8 mouse cellular contexts compared by ENCODE assay signal in genomic region chr11:101687351-101688301, GRCm38 (mm10). TPM values are rescaled to one million over a fixed set of nuclear protein-coding genes. Genes with fewer than 3 reads are reported as not detected.
DNase-seq lines count a peak whose midpoint lies in the region; ATAC-seq and TF ChIP-seq lines count a peak whose summit lies in the region.

No protein-coding gene starts in this region.

- no peak overlapping the region for H3K27ac ChIP-seq in kidney, adult 2 months (ENCODE audit: insufficient read depth, low read depth, low read length)
- H3K27ac ChIP-seq in embryonic facial prominence, embryonic 10.5 days (replicated peaks): peak overlapping the region; percentile 48; the same call in 1 of the 2 replicates
- peak overlapping the region; percentile 21 for H3K27ac ChIP-seq in heart, adult 2 months
- H3K27ac ChIP-seq in lung, embryonic 16.5 days (ENCODE audit: low read length): peak overlapping the region; percentile 38
- peak overlapping the region; percentile 90 for H3K27ac ChIP-seq in stomach, embryonic 16.5 days (ENCODE audit: low read length)

- H3K79me2 ChIP-seq in heart, adult 2 months (replicated peaks; ENCODE audit: control insufficient read depth, insufficient read depth, low read length): no peaks in the 10 kb centered on the region

- ATAC-seq in lung, embryonic 16.5 days (ENCODE audit: low read depth): peak; percentile 87
- peak; percentile 91 for ATAC-seq in stomach, embryonic 16.5 days (ENCODE audit: insufficient read depth, low FRiP score)

- TF ChIP-seq POLR2A in kidney, adult 2 months (IDR thresholded peaks at IDR 0.05; ENCODE audit: low read depth, low read length): no peak
- TF ChIP-seq POLR2A in heart, adult 2 months (IDR thresholded peaks at IDR 0.05; ENCODE audit: insufficient read depth, low read depth, low read length): no peak

- no peaks in the 10 kb centered on the region for H3K36me3 ChIP-seq in kidney, adult 2 months (ENCODE audit: control insufficient read depth, insufficient read depth, low read length)
- no peaks in the 10 kb centered on the region for H3K36me3 ChIP-seq in embryonic facial prominence, embryonic 10.5 days (replicated peaks)
- no peaks in the 10 kb centered on the region for H3K36me3 ChIP-seq in heart, adult 2 months (ENCODE audit: control insufficient read depth, insufficient read depth, low read length)
- H3K36me3 ChIP-seq in lung, embryonic 16.5 days (ENCODE audit: control insufficient read depth, insufficient read depth, low read length): no peaks in the 10 kb centered on the region
- H3K36me3 ChIP-seq in stomach, embryonic 16.5 days (ENCODE audit: control insufficient read depth, insufficient read depth, low read length): no peaks in the 10 kb centered on the region

- 47% methylated on average over 13 of the region's 13 CpGs for WGBS in kidney, adult 2 months
- WGBS in embryonic facial prominence, embryonic 10.5 days: 67% methylated on average over 13 of the region's 13 CpGs
- WGBS in heart, adult 2 months: 19% methylated on average over 13 of the region's 13 CpGs
- WGBS in lung, embryonic 16.5 days: 36% methylated on average over 13 of the region's 13 CpGs
- WGBS in stomach, embryonic 16.5 days: 34% methylated on average over 13 of the region's 13 CpGs

- intact Hi-C loops in heart, adult 2 months (cut with DNase I): no loop called here

- peak; percentile 46 for DNase-seq in kidney, adult 2 months
- DNase-seq in kidney, adult 18-20 months: no peak
- no peak for DNase-seq in embryonic facial prominence, embryonic 10.5 days (ENCODE audit: low spot score)
- DNase-seq in heart, adult 2 months: peak; percentile 63 to 77
- DNase-seq in kidney, postnatal 14 days: peak; percentile 57
- no peak for DNase-seq in thymus, postnatal 4 days

- H3K4me2 ChIP-seq in lung, embryonic 16.5 days (ENCODE audit: low read depth, low read length): peak overlapping the region; percentile 17
- peak overlapping the region; percentile 28 for H3K4me2 ChIP-seq in stomach, embryonic 16.5 days (ENCODE audit: low read depth, low read length)

- no peaks in the 10 kb centered on the region for H3K4me1 ChIP-seq in kidney, adult 2 months (ENCODE audit: control insufficient read depth, insufficient read depth, low read length)
- peaks cover 24% of the 10 kb centered on the region for H3K4me1 ChIP-seq in embryonic facial prominence, embryonic 10.5 days
- H3K4me1 ChIP-seq in heart, adult 2 months (ENCODE audit: control insufficient read depth, insufficient read depth, low read length): peaks cover 10% of the 10 kb centered on the region
- H3K4me1 ChIP-seq in lung, embryonic 16.5 days (replicated peaks; ENCODE audit: control insufficient read depth, insufficient read depth, low read length): peaks cover 11% of the 10 kb centered on the region; the same call in 1 of the 2 replicates
- peaks cover 12% of the 10 kb centered on the region; the same call in 1 of the 2 replicates for H3K4me1 ChIP-seq in stomach, embryonic 16.5 days (ENCODE audit: control insufficient read depth, insufficient read depth, low read length)

- no peaks in the 10 kb centered on the region for H3K27me3 ChIP-seq in kidney, adult 2 months (replicated peaks; ENCODE audit: control insufficient read depth, insufficient read depth, low read length)
- no peaks in the 10 kb centered on the region for H3K27me3 ChIP-seq in embryonic facial prominence, embryonic 10.5 days (replicated peaks; ENCODE audit: low read depth, poor library complexity, severe bottlenecking)
- H3K27me3 ChIP-seq in heart, adult 2 months (ENCODE audit: control insufficient read depth, insufficient read depth, low read length): no peaks in the 10 kb centered on the region
- no peaks in the 10 kb centered on the region for H3K27me3 ChIP-seq in lung, embryonic 16.5 days (ENCODE audit: control insufficient read depth, insufficient read depth, low read depth, low read length)
- no peaks in the 10 kb centered on the region for H3K27me3 ChIP-seq in stomach, embryonic 16.5 days (ENCODE audit: control insufficient read depth, insufficient read depth, low read length)

- no peaks in the 10 kb centered on the region for H3K9me3 ChIP-seq in embryonic facial prominence, embryonic 10.5 days
- H3K9me3 ChIP-seq in lung, embryonic 16.5 days (ENCODE audit: control insufficient read depth, low read length): no peaks in the 10 kb centered on the region
- H3K9me3 ChIP-seq in stomach, embryonic 16.5 days (replicated peaks; ENCODE audit: control insufficient read depth, low read length): no peaks in the 10 kb centered on the region

- TF ChIP-seq EP300 in heart, adult 2 months (IDR thresholded peaks at IDR 0.05; ENCODE audit: insufficient read depth, low read depth, low read length): peak; percentile 64; the same call in 1 of the 2 replicates

- no peak for TF ChIP-seq CTCF in kidney, adult 2 months (conservative IDR thresholded peaks at IDR 0.05; ENCODE audit: insufficient read depth, insufficient read length, low read depth, low read length)
- TF ChIP-seq CTCF in heart, adult 2 months (IDR thresholded peaks at IDR 0.05): no peak

- H3K9ac ChIP-seq in heart, adult 2 months (ENCODE audit: low read depth, low read length): no peak overlapping the region
- 0 out of 2 replicates have a peak overlapping the region, but pooled peaks have one; percentile 39 for H3K9ac ChIP-seq in lung, embryonic 16.5 days (ENCODE audit: low read length)
- peak overlapping the region; percentile 47; the same call in 1 of the 2 replicates for H3K9ac ChIP-seq in stomach, embryonic 16.5 days (ENCODE audit: low read length)

- no peak overlapping the region for H3K4me3 ChIP-seq in kidney, adult 2 months (ENCODE audit: insufficient read depth, low read depth, low read length)
- H3K4me3 ChIP-seq in embryonic facial prominence, embryonic 10.5 days: no peak overlapping the region
- H3K4me3 ChIP-seq in heart, adult 2 months: no peak overlapping the region
- no peak overlapping the region for H3K4me3 ChIP-seq in lung, embryonic 16.5 days (ENCODE audit: low read length)
- H3K4me3 ChIP-seq in stomach, embryonic 16.5 days (replicated peaks; ENCODE audit: low read length): no peak overlapping the region

RNA-seq across cellular contexts. Expression of gene Arl4d, which starts 22.3 kb away (rescaled TPM):
- 23.1 and 27.2 TPM in 2 replicates for polyA plus RNA-seq in kidney, adult 2 months (2012; rRNA removed)
- polyA plus RNA-seq in embryonic facial prominence, embryonic 10.5 days (2016; fragmentation: Nextera tagmentation; extraction: Ambion mirVana): 3.3 and 5.1 TPM in 2 replicates
- 10 to 100 TPM; 18.9 to 23.5 TPM for total RNA-seq in heart, adult 2 months (2021)
- 23.4 and 27.8 TPM in 2 replicates for polyA plus RNA-seq in heart, adult 2 months (2012; rRNA removed)
- 6.8 and 7.4 TPM in 2 replicates for polyA plus RNA-seq in lung, embryonic 16.5 days (2015; fragmentation: Nextera tagmentation; extraction: Ambion mirVana)
- polyA plus RNA-seq in stomach, embryonic 16.5 days (2015; fragmentation: Nextera tagmentation; extraction: Ambion mirVana): 8.2 and 8.5 TPM in 2 replicates

RNA-seq across cellular contexts. Expression of gene Dhx8, which starts 45.1 kb away (rescaled TPM):
- polyA plus RNA-seq in kidney, adult 2 months (2012; rRNA removed): 9.8 and 10.6 TPM in 2 replicates
- polyA plus RNA-seq in embryonic facial prominence, embryonic 10.5 days (2016; fragmentation: Nextera tagmentation; extraction: Ambion mirVana): 50.5 and 52.3 TPM in 2 replicates
- 10 to 100 TPM; 16.0 to 17.1 TPM for total RNA-seq in heart, adult 2 months (2021)
- polyA plus RNA-seq in heart, adult 2 months (2012; rRNA removed): 7.2 and 10.7 TPM in 2 replicates
- polyA plus RNA-seq in lung, embryonic 16.5 days (2015; fragmentation: Nextera tagmentation; extraction: Ambion mirVana): 26.2 and 32.1 TPM in 2 replicates
- polyA plus RNA-seq in stomach, embryonic 16.5 days (2015; fragmentation: Nextera tagmentation; extraction: Ambion mirVana): 28.5 and 29.4 TPM in 2 replicates

Comparison
In these comparisons a context has a peak if more than half of its experiments do, and no peak if none do; other contexts are left out.
1. DNase-seq: peak in kidney, adult 2 months (single experiment), heart, adult 2 months (2 of 2) and kidney, postnatal 14 days (single experiment); none in kidney, adult 18-20 months (single experiment), embryonic facial prominence, embryonic 10.5 days (single experiment) and thymus, postnatal 4 days (single experiment).